Mouse (Mus musculus) c-Kit-positive CD71-positive TER-119-negative erythroid progenitor cells, embryonic 14.5 days (primary cell): Measurements from ENCODE around the gene March7.

Experiments
- DNase-seq: peaks from one replicate; pipeline ENCODE4 v3.0.0-alpha.2; 2013; ENCODE audit warnings: low read depth

Gene March7

DNA sequence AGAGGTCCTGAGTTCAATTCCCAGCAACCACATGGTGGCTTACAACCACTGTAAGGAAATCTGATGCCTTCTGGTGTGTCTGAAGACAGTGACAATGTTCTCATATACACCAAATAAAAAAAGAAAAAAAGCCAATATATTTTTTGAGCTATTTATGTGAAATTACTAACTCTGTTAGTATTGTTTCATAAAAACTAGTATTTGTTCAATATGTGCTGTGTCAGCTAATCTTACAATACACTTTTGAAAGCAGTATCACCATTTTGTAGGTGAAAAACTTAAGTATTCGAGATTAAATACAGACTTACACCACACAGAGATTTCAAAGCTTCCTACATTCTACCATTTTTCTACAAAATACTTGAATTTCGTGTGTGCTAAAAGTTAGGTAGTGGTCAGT is 5.0 kb downstream of the March7 start:
- no peak for DNase-seq

DNA sequence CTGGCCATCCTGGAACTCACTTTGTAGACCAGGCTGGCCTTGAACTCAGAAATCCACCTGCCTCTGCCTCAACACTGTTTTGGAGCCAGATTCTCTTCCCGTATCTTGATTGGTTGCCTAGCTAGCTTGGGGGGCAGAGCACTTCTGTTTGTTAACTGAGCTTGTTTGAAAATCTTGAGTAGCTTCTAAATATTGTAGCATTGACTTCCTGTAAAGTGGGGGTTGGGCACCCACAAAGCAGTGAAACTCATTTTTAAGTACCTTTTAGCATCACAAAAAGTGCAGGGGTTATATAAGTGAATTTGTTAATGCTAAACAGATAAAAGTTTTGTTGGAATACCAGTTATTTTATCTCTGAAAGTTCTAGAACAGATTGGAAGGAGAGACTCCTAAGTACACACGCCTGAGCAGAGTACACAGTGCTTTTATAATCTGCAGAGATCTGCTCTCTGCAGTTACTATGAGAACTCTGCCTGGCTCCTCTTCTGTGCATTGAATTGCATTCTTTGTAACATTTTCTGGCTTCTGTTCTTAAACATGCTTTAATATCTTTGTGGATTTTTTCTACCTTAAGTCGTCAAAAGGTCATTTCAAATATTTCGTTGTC is 7.0 kb downstream of the March7 start:
- DNase-seq = no peak

DNA sequence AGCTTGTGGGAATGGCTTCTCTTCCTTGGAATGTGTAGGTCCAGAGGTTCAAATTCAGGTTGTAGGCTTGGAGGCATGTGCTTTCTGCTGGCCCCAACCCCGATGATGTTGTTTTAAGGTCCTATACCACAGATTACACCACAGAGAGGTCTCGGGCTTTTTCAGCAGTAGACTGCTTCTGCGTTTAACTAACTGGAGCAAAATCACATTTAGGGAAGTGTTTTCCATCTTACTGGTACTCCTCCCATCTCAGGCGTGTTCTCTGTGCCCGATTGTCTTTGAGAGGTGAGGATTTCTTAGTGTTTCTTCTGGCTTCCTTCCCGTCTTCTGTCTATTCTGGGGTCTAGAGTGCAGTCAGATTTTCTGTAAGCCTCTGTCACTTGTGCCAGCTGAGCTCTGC is 7.9 kb downstream of the March7 start:
- no peak for DNase-seq

DNA sequence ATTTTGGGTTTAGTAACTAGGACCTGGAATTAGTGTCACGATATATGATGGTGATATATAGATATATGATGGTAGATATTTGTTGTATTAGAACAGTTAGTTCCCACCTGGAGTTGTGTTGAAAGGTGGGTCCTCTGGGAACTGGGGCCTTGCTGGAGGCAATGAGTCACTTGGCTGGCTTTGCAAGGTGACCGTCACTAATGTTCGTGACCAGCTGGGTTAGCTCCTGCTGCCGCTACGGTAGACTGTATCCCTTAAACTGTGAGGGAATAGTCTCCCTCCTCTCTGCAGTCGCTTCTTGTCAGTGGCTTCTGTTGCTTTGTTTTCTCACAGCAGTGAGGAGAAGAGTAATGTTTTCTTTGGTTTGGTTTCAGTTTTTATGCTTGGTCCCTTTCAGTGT is 11.5 kb downstream of the March7 start:
- DNase-seq = no peak

DNA sequence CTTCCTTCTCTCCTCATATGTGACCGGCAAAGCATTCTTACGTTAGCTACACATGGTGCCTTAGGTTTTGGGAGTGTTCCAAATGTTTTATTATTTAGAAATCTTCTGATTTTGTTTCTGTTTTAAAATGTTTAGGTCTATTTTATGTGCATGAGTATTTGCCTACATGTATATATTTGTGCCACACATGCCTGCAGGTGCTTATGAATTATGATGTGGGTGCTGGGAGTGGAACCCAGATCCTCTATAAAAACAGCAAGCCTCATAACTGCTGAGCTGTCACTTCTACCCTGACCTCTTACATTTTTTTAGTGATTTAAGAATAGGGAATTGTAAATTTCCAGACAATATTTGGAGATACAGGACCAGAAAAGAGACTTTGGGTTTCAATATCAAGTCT is 12.3 kb downstream of the March7 start:
- DNase-seq = no peak

DNA sequence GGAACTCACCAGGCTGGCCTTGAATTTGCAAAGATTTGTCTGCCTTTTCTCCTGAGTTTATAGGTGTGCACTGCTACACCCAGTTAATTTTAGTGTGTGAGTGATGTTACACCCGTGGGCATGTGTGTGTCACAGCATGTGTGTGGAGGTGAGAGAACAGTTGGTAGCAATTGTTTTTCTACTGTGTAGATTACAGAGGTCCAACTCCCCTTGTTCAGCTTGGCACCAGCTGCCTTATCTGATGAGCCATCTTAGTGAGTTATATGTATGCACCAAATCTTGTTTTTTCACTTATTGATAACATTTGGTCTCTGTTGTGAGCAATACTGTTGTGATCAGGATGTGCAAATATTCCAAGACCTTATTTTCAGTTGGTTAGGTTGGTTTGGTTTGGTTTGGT is 13.8 kb downstream of the March7 start:
- DNase-seq = no peak

DNA sequence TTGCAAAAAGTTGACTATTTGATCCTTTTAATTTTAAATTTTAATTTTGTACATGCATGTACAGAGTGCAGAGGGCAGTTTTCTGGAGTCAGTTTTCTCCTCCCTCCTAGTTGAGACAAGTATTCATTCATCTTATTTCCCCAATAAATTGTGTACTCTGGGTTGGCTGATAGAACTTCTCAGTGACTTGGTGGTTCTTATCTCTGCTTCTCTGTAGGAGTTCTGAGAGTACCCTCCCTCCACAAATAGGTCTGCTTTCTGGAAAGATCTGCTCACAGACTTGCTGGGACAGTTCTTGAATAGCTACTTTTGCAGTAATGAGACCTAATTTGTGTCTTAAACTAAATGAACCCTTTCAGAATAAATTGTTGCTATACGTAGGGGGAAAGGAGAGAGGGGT is 18.8 kb downstream of the March7 start:
- DNase-seq = no peak

DNA sequence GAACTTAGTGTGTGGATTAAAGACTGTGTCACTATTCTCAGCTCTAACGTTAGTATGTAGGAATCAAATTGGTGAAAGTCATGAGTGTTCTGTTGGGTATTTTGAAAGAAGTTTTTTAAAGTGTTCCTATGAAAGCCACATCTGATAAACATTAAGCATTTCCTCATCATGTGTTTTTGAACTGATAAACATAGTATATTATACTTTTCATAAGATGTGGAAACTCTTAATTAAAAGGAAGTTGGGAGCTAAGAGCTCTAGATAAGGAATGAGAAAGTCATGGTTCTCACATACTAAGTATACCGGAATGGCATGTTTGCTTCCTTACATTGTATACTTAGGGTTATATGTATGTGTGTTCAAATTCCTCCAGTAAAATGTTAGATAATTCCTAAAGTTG is 20.7 kb downstream of the March7 start:
- DNase-seq = no peak

DNA sequence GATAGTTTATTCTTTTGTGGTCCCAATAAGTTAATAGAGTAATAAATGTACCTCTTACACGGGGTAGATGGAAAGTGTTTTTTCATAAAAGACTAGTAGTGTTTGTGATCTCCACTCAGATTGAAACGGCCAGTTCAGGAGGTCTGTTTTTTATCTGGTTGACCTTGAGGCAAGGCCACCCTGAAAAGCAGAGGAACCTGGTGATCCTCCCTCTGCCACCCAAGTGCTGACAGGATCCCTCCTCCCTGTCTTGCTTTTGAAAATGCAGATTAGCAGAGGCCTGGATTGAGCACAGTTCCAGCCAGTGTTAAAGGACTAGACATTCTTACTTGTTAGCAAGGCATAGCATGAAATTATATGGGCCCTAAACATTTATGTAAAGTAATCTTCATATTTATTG is 23.5 kb downstream of the March7 start:
- DNase-seq = no peak

DNA sequence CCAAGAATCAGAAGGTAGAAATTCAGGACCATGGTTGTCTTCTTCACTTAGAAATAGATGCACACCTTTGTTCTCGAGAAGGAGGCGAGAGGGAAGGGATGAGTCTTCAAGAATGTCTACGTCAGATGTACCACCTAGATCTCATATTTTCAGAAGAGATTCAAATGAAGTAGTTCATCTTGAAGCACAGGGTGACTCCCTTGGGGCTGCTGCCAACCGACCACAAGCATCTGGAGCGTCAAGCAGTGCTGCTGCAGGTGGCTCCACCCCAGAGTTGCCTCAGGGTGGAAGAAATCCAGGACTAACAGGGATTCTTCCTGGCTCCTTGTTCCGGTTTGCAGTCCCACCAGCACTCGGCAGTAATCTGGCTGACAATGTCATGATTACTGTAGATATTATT is 24.8 kb downstream of the March7 start:
- DNase-seq = no peak

DNA sequence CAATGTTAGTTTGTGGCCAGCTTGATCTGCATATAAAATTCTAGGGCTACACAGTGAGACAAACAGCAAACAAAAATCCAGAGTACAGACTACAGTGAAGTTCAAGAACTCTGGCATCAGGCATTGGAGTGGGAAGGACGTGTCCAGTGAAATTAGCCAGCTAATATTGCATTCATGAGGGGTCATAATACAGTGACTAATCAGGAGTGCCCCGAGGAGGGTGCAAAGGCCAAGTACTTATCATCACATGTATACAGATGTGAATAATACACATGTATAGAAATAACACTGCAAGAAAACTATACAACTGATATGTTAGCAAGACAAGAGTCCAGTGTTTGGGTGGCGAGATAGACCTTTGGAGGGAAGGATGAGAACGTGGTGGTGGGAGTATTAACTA is 43.1 kb downstream of the March7 start:
- no peak for DNase-seq

DNA sequence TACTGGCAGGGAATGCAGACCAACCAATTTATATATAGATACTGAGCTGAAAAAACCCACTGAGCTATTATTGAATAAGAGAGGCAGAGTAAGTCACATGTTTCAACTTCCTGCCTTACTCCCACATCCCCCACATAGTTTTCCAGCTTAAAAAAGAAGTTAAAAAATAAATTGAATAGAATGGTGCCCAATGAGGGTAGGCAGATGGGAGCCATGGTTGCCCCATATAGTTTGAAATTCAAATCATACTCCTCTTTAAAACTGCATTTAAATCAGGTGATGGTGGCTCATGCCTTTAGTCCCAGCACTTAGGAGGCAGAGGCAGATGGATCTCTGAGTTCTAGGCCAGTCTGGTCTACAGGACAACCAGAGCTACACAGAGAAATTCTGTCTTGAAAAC is 43.8 kb downstream of the March7 start:
- DNase-seq = no peak

DNA sequence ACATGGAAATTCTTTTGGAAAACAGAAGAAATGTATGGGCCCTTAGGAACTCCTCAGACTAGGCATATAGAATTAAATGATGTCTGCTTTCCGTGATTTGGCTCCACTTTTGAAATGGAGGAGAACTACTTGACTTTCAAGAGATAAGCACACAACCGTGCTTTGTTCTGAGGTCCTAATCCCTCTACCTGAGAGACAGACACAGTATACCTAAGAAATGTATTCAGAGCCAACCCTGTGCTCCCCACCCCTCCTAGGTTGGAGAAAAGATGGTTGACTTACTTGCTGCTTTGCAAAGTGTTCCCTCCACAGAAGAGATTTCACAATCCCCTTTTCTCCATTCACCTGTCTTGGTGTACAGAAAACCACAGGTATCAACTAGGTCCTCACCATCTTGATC is 47.1 kb downstream of the March7 start:
- DNase-seq = no peak

DNA sequence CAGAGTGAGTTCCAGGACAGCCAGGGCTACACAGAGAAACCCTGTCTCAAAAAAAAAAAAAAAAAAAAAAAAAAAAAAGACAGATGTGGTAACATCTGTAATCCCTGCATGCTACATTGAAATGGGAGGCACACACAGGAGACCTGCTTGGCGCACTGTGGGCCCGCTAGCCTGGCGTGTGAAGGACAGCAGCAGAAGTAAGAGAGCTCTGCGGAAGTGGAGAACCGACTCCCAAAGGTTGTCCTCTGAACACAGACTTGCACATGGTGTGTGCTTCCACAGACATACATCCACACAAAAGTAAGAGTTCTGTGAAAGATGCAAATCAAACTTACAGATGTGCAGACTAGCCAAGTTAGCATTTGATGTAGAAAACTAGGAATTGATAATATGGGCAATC is 49.5 kb downstream of the March7 start:
- no peak for DNase-seq

DNA sequence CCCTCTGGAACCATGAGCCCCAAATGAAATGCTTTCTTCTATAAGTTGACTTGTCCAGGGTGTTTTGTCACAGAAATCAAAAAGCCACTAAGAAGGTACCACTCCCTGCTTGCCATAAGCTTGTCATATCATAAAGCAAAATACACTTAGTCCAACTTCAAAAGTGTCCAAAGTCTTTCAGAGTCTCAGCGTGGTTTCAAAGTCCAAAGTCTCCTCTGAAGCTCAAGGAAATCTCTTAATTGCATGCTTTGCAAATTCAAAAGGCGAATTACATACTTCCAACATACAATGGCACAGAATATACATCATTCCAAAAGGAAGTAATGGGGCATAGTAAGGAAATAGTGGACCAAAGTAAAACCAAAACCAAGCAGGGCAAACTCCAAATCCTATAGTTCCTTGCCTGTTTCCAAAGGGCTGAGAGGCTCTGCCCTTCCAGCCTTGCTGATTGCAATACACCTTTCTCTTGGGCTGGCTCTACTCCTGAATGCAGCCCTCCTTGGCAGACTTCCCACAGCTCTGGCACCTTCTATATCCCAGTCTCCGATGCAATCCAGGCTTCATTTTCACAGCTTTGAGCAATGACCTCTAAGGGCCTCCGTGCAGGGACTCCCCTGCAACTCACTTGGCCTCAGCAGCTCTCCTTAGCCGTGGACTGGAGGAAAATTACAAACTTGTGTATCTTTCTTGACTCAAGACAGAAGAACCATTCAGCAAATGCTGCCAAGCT is 51.1 kb downstream of the March7 start:
- DNase-seq = no peak

DNA sequence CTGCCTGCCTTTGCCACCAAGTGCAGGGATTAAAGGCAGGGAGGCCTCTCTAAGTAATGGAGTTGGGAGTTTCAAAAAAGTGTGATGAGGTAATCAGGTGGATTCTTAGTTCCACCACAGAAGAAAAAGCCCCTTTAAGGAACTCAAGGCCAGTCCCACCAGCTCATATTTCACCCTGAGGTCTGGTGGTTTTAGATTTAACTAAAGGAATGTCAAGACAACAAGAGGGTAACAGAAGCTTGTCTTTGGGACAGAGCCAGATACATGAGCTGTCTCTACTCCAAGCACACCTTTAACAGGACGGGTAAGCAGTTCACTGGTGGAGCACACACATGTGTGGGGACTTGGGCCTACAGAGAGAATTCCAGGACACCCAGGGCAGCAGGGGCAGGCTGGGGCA is 57.9 kb downstream of the March7 start:
- DNase-seq = no peak

DNA sequence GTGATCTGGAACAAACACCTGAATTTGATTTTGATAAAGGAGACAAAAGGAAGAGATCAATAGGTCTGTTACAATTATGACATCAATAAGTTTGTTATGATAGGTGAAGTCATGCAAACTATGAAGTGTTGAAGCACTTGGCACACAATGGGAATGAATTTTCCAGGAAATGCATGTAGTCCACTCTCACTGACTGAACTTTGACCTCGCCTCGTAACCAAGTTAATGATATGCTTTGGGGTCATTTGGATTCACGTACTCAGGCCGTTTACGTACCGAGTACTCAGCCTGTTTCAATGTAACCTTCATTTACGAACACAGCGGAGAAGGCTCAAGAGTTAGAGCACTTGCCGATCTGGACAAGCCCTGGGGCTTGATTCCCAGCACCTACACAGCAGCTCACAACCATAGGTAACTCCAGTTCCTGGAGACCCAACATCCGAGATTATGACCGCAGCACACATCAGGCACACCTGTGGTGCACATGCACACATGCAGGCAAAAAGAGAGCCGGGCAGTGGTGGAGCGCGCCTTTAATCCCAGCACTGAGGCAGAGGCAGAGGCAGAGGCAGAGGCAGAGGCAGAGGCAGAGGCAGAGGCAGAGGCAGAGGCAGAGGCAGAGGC is 60.3 kb downstream of the March7 start:
- DNase-seq = no peak

DNA sequence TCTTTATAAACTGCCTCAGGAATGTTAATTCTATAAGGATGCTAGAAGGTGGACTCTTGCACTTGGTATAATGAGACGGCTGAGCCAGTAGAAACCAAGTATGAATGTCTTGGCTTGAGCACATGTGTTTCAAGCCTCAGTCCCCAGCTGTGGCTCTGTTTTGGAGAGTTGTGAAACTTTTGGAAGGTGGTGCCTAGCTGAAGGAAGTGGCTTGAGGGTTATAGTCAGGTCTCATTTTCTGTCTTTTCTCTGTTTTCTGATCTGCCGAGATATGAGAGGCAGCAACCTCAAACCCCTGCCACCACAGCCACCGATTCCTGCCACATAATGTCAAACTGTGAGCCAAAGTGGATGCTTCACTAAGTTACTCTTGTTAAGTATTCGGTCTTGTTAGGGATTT is 68.9 kb downstream of the March7 start:
- DNase-seq = no peak

DNA sequence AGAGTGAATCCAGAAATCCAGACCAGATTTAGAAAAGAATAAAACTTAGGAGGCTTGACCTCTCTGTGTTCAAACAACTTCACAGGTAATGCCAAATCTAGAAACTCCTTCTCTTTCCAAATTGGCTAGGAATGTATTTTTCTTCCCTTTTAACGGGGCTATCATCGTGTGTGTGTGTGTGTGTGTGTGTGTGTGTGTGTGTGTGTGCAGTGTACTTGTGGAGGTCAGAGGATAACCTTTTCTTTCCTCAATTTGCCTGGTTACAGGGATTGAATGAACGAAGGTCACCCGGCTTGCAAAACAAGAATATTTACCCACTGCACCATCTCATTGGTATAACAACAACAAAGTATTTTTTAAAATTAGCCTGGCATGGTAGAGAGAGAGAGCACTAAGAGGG is 72.9 kb downstream of the March7 start:
- DNase-seq = no peak

DNA sequence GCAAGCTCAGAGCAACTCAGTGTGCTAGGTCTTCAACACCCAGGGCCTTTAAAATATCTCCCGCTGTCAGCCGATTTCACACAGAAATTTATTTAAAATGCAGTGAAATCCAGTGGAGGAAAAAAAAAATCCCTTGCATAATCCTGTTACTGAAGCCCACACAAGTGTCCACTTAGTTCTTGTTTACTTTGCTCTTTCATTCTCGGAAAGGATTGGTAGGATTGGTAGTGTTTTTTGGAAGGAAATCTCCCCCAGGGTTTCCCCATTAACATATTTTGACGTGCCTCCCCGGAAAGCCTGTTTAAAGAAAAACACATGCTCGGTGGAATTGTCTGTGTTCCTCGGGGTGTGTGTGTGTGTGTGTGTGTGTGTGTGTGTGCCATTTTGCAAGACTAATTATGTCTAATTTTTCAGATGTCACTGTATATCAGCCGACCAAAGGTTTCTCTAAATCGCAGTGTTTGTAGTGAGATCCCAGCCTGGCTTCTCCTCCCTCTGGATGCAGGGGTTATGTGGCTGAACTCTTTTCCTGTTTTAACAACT is 73.6 kb downstream of the March7 start:
- DNase-seq = no peak

DNA sequence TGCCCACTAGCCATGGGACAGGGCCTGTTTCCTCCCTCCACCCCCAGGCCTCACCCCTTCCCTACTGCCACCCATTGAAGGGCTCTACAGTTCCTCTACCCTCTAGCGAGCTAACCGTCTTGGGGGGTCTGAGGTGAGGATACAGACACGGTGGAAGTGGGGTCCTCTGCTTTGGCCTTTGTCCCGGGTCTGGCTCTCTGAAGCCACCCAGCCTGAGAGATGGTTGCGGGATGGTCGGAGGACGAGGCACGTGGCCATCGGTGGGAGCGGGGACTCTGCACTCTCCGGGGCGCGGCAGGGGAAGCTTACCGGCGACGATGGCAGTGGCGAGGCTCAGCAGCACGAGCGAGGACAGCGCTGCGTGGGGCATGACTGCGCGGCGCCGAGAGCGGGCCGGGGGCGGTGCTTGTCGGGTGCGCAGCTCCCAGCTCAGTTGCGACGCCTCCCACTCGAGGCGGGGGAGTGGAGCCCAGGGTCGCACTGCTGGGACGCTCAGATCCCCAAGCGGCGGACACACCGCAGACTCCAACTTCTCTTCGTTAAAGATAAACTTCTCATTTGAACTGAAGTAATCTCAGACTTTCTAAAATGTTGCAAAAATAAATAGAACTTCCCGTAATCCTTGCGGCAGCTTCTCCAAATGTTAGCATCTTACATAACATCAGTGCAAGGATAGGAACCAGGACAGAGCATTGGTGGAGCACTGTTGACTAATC is 74.2 kb downstream of the March7 start:
- DNase-seq = no peak

DNA sequence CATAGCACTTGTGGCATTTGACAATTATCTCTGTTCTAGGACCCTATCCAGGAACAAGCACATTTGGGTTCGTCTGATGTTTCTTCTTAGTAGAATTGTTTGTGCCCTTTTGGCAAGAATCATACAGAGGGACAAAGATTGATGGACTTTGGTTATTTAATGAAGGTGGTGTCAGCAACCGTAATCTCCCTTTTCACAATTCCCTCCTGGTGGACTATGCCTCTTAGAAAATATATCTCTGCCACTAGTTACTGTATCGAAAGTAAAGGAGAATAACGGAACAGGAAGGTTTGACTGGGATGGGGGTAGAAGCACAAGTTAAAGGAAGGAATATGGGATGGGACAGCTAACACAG is 74.8 kb downstream of the March7 start, which contains the start of gene Cd302:
TSS of gene Cd302 (minus strand) at position 22 of the 355 bp plus-strand sequence.
- DNase-seq = no peak

DNA sequence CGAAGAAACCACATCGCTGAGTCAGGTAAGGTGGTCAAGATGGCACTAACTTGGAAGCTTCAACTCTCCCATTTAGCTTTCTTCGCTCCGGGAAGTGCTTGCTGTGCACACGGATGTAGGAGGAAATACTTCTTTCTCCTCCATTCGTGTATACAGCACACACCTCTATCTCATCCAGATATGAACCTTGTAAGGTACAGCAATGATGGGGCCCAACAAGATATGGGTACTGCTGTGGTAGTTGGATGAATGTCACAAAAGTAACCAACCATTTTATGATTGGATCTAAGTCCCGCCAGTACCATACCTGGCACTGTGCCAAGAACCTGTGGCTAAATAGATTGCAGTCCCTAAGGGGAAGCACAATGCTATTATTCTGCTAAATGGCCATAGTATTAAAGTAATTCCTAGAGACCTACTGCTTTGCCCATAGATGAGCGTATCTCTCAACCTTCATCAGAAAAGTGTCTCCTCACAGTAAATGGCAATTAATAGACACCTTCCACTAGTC is 75.5 kb downstream of the March7 start:
- no peak for DNase-seq
